Mouse (Mus musculus): Measurements from ENCODE around the gene Gpr61.

DNA sequence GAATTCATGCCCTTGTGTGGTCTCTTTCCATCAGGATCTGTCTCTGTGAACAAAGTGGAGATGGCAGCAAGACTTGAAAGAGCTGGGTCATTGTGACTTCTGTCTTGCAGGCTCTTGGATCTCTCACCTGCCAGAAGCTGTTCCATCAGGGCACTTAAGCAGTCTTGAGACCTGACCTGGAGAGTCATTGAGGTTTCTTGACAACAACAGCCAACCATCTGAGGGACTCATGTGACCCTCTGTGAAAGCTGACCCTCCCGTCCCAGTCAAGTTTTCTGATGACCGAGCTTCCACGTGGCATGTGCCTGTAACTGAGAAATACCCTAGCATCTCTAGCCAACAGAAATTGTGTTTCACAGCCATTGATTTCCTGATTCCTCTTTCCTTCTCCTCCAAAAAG lies 30.1 kb upstream of the Gpr61 start:
- TF ChIP-seq POLR2A (IDR thresholded peaks at IDR 0.05; ENCODE audit: low read depth, low read length) (no peak), CTCF (conservative IDR thresholded peaks at IDR 0.05; ENCODE audit: insufficient read depth, insufficient read length, low read depth, low read length) (no peak)

Data from kidney, adult 2 months (tissue).